Comparison of ENCODE assay signal across 7 mouse cellular contexts in the genomic region with DNA sequence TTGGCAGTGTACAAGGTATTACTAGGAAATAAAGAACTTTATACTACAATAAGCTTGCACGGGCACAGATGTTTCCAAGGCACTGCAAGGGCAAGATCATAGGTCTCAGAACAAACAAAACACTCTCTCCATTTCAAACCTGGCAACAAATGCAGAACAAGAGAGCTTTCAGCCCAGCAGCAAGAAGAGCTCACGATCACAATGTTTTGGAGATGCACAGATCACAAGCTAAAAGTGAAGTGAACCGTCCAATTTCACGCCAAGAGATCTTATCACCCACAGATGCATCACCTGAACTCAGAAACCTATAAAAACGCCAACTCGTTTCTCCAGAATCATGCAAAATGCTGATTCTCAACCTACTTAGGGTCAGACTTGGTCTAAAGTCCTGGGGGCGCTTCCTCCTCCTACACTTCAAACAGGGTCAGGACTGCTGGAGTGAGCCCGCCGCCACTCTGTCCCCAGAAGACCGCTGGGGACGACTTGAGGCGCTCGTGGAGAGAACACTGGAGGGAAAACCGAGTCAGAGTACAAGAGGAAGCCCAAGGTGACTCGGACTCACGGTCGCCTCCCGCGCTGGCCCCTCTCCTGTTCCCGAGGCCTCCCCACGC. TPM values are rescaled to one million over a fixed set of nuclear protein-coding genes. Genes with fewer than 3 reads are reported as not detected.
A peak's percentile ranks its signal among the peaks of the same experiment; 100 is the strongest.
DNase-seq lines count a peak whose midpoint lies in the region; ATAC-seq and TF ChIP-seq lines count a peak whose summit lies in the region.

No protein-coding gene starts in this region.

- H3K4me1 ChIP-seq in erythroblast, embryonic 14.5 days (ENCODE audit: control insufficient read depth), result peaks cover 39% of the 10 kb centered on the region
- H3K4me1 ChIP-seq in limb, embryonic 14.5 days (ENCODE audit: control insufficient read depth, insufficient read depth, low read length), result peaks cover 8% of the 10 kb centered on the region
- H3K4me1 ChIP-seq in stomach, postnatal 0 days (replicated peaks; ENCODE audit: control insufficient read depth, insufficient read depth), result no peaks in the 10 kb centered on the region

- TF ChIP-seq POLR2A in limb, embryonic 14.5 days (IDR thresholded peaks at IDR 0.05; ENCODE audit: borderline replicate concordance, extremely low read depth, insufficient read depth, insufficient read length), result no peak

- peak overlapping the region; percentile 74 for H3K4me2 ChIP-seq in limb, embryonic 14.5 days (replicated peaks; ENCODE audit: low read depth, low read length, severe bottlenecking)
- H3K4me2 ChIP-seq in stomach, postnatal 0 days (replicated peaks; ENCODE audit: low read depth), result peak overlapping the region; percentile 92

- TF ChIP-seq CTCF in stomach, postnatal 0 days (IDR thresholded peaks at IDR 0.05; ENCODE audit: low read depth), result no peak

- H3K27ac ChIP-seq in limb, embryonic 14.5 days (replicated peaks; ENCODE audit: low read depth, low read length), result peak overlapping the region; percentile 71
- H3K27ac ChIP-seq in stomach, postnatal 0 days (replicated peaks), result peak overlapping the region; percentile 91

- WGBS in limb, embryonic 14.5 days, result 3% methylated on average over 17 of the region's 21 CpGs
- WGBS in stomach, postnatal 0 days, result 1% methylated on average over 20 of the region's 21 CpGs

- H3K9me3 ChIP-seq in erythroblast, embryonic 14.5 days (ENCODE audit: control insufficient read depth, low read length), result no peaks in the 10 kb centered on the region
- H3K9me3 ChIP-seq in limb, embryonic 14.5 days (ENCODE audit: control insufficient read depth, low read length), result no peaks in the 10 kb centered on the region
- H3K9me3 ChIP-seq in stomach, postnatal 0 days (ENCODE audit: control insufficient read depth, low read length), result no peaks in the 10 kb centered on the region

- H3K36me3 ChIP-seq in erythroblast, embryonic 14.5 days (ENCODE audit: control insufficient read depth), result peaks cover 9% of the 10 kb centered on the region
- H3K36me3 ChIP-seq in limb, embryonic 14.5 days (ENCODE audit: control insufficient read depth, insufficient read depth, low read length), result no peaks in the 10 kb centered on the region
- H3K36me3 ChIP-seq in stomach, postnatal 0 days (ENCODE audit: control insufficient read depth, insufficient read depth, low read length), result no peaks in the 10 kb centered on the region

- peak overlapping the region; percentile 79 for H3K4me3 ChIP-seq in erythroblast, embryonic 14.5 days (replicated peaks)
- H3K4me3 ChIP-seq in limb, embryonic 14.5 days (replicated peaks; ENCODE audit: low read length), result peak overlapping the region; percentile 95
- H3K4me3 ChIP-seq in stomach, postnatal 0 days (ENCODE audit: low read depth, low read length), result peak overlapping the region; percentile 81

- H3K9ac ChIP-seq in limb, embryonic 14.5 days (ENCODE audit: low read depth, low read length, severe bottlenecking), result peak overlapping the region; percentile 83
- H3K9ac ChIP-seq in stomach, postnatal 0 days (ENCODE audit: low read length), result peak overlapping the region; percentile 84

- TF ChIP-seq EP300 in stomach, postnatal 0 days (optimal IDR thresholded peaks at IDR 0.05), result no peak

- H3K27me3 ChIP-seq in erythroblast, embryonic 14.5 days (ENCODE audit: control insufficient read depth), result no peaks in the 10 kb centered on the region
- no peaks in the 10 kb centered on the region for H3K27me3 ChIP-seq in limb, embryonic 14.5 days (ENCODE audit: control insufficient read depth, insufficient read depth, low read length)
- H3K27me3 ChIP-seq in stomach, postnatal 0 days (ENCODE audit: control insufficient read depth, insufficient read depth, low read length), result no peaks in the 10 kb centered on the region

- peak; percentile 10; the same call in 1 of the 2 replicates for ATAC-seq in limb, embryonic 14.5 days (ENCODE audit: low FRiP score, low read depth)
- no peak for ATAC-seq in stomach, postnatal 0 days (ENCODE audit: low FRiP score, low TSS enrichment)

- DNase-seq in retina, embryonic 14.5 days (ENCODE audit: low spot score), result peak; percentile 33
- DNase-seq in retina, postnatal 1 day, result no peak
- no peak for DNase-seq in limb, embryonic 14.5 days (ENCODE audit: low spot score)
- DNase-seq in stomach, postnatal 0 days (ENCODE audit: low spot score), result no peak
- no peak for DNase-seq in left cerebral cortex, adult 18-20 months (ENCODE audit: low spot score in 2 of 2)
- DNase-seq in kidney, adult 8-10 months, result no peak

RNA-seq across cellular contexts. Expression of a gene that starts 1.0 kb away (rescaled TPM):
- polyA plus RNA-seq in erythroblast, embryonic 14.5 days (2012), result 0.18 and 0.27 TPM in 2 replicates
- 28.2 and 30.8 TPM in 2 replicates for polyA plus RNA-seq in limb, embryonic 14.5 days (2012; rRNA removed)
- polyA plus RNA-seq in limb, embryonic 14.5 days (2014; fragmentation: Nextera tagmentation; extraction: Ambion mirVana), result 72.0 and 74.3 TPM in 2 replicates
- polyA plus RNA-seq in stomach, postnatal 0 days (2015; fragmentation: Nextera tagmentation; extraction: Ambion mirVana), result 28.9 and 31.7 TPM in 2 replicates
- 10 to 100 TPM; 42.0 to 44.8 TPM for total RNA-seq in left cerebral cortex, adult 18-20 months (2021)

RNA-seq across cellular contexts. Expression of a gene that starts 30.9 kb away (rescaled TPM):
- polyA plus RNA-seq in erythroblast, embryonic 14.5 days (2012), result 0.02 and 0.03 TPM in 2 replicates
- polyA plus RNA-seq in limb, embryonic 14.5 days (2012; rRNA removed), result 3.0 and 3.7 TPM in 2 replicates
- 1.8 and 1.9 TPM in 2 replicates for polyA plus RNA-seq in limb, embryonic 14.5 days (2014; fragmentation: Nextera tagmentation; extraction: Ambion mirVana)
- polyA plus RNA-seq in stomach, postnatal 0 days (2015; fragmentation: Nextera tagmentation; extraction: Ambion mirVana), result 24.4 TPM in 2 replicates
- total RNA-seq in left cerebral cortex, adult 18-20 months (2021), result under 1 TPM; 0.52 to 0.60 TPM

Comparison
In these comparisons a context has a peak if more than half of its experiments do, and no peak if none do; other contexts are left out.
1. RNA of a gene that starts 1.0 kb away (polyA plus RNA-seq): 28.2 to 74.3 TPM in limb, embryonic 14.5 days and 28.9 to 31.7 TPM in stomach, postnatal 0 days; 0.18 to 0.27 TPM in erythroblast, embryonic 14.5 days; every median in the first group is over 10 times any median in the second.
2. Peak in every context shown above with its lines, with median percentiles within 50 percentile points of each other: H3K4me3 ChIP-seq.